Mouse (Mus musculus): ENCODE measurements around the gene AC161166.1. TPM values are rescaled to one million over a fixed set of nuclear protein-coding genes. Genes with fewer than 3 reads are reported as not detected.
A peak's percentile ranks its signal among the peaks of the same experiment; 100 is the strongest.

The AC161166.1 gene
- polyA plus RNA-seq, 1 experiment from 2014 or later = not detected

- Histone ChIP-seq H3K27ac (no peak overlapping the region), H3K4me2 (no peak overlapping the region), H3K4me1 (replicated peaks) (no peaks in the 10 kb centered on the region), H3K27me3 (peaks cover 3% of the 10 kb centered on the region), H3K4me3 (replicated peaks) (no peak overlapping the region), H3K9me3 (replicated peaks) (0 out of 2 replicates have a peak, but pooled peaks cover 3% of the 10 kb centered on the region), H3K9ac (no peak overlapping the region), H3K36me3 (no peaks in the 10 kb centered on the region)
- peak; percentile 39 for DNase-seq
- peak; percentile 54; the same call in 1 of the 2 replicates for ATAC-seq (ENCODE audit: low read depth)
- WGBS (ENCODE audit: insufficient replicate concordance) = 58% methylated on average over 10 of the region's 10 CpGs
Observed at GRCm38 (mm10) chr7:24473913-24474529, 38.2 kb downstream of the AC161166.1 start.

GRCm38 (mm10) chr7:24472937-24473336, 39.3 kb downstream of the AC161166.1 start:
- Histone ChIP-seq H3K4me1 (replicated peaks) (no peaks in the 10 kb centered on the region), H3K4me2 (no peak overlapping the region), H3K36me3 (no peaks in the 10 kb centered on the region), H3K27ac (no peak overlapping the region), H3K9ac (no peak overlapping the region), H3K4me3 (replicated peaks) (no peak overlapping the region), H3K27me3 (no peaks in the 10 kb centered on the region), H3K9me3 (replicated peaks) (0 out of 2 replicates have a peak, but pooled peaks cover 3% of the 10 kb centered on the region)
- no peak for ATAC-seq (ENCODE audit: low read depth)
- no peak for DNase-seq
- 67% methylated on average over 7 of the region's 7 CpGs for WGBS (ENCODE audit: insufficient replicate concordance)

GRCm38 (mm10) chr7:24472442-24472841, 39.8 kb downstream of the AC161166.1 start:
- Histone ChIP-seq H3K27me3 (no peaks in the 10 kb centered on the region), H3K27ac (no peak overlapping the region), H3K4me3 (replicated peaks) (no peak overlapping the region), H3K9me3 (replicated peaks) (no peaks in the 10 kb centered on the region), H3K36me3 (no peaks in the 10 kb centered on the region), H3K9ac (no peak overlapping the region), H3K4me2 (no peak overlapping the region), H3K4me1 (replicated peaks) (no peaks in the 10 kb centered on the region)
- 75% methylated on average over 6 of the region's 6 CpGs for WGBS (ENCODE audit: insufficient replicate concordance)
- no peak for DNase-seq
- no peak for ATAC-seq (ENCODE audit: low read depth)

GRCm38 (mm10) chr7:24470356-24470755, 41.9 kb downstream of the AC161166.1 start:
- Histone ChIP-seq H3K27ac (no peak overlapping the region), H3K9ac (no peak overlapping the region), H3K4me3 (replicated peaks) (no peak overlapping the region), H3K36me3 (no peaks in the 10 kb centered on the region), H3K4me2 (no peak overlapping the region), H3K27me3 (no peaks in the 10 kb centered on the region), H3K9me3 (replicated peaks) (no peaks in the 10 kb centered on the region), H3K4me1 (replicated peaks) (no peaks in the 10 kb centered on the region)
- ATAC-seq (ENCODE audit: low read depth) (no peak), DNase-seq (no peak)
- 78% methylated on average over 7 of the region's 7 CpGs for WGBS (ENCODE audit: insufficient replicate concordance)

GRCm38 (mm10) chr7:24469126-24469525, 43.1 kb downstream of the AC161166.1 start:
- Histone ChIP-seq H3K4me2 (no peak overlapping the region), H3K27ac (no peak overlapping the region), H3K4me3 (replicated peaks) (no peak overlapping the region), H3K9ac (no peak overlapping the region), H3K4me1 (replicated peaks) (no peaks in the 10 kb centered on the region), H3K9me3 (replicated peaks) (no peaks in the 10 kb centered on the region), H3K36me3 (no peaks in the 10 kb centered on the region), H3K27me3 (no peaks in the 10 kb centered on the region)
- WGBS (ENCODE audit: insufficient replicate concordance) = 64% methylated on average over 3 of the region's 3 CpGs
- ATAC-seq (ENCODE audit: low read depth) (no peak), DNase-seq (no peak)

- 71% methylated on average over 5 of the region's 5 CpGs for WGBS (ENCODE audit: insufficient replicate concordance)
- ATAC-seq (ENCODE audit: low read depth) = no peak
- H3K27me3 ChIP-seq = peaks cover 3% of the 10 kb centered on the region; the same call in 1 of the 2 replicates
- peaks cover under 1% of the 10 kb centered on the region; the same call in 1 of the 2 replicates for H3K4me1 ChIP-seq (replicated peaks)
- H3K9ac ChIP-seq = no peak overlapping the region
- no peak overlapping the region for H3K27ac ChIP-seq
- H3K4me3 ChIP-seq (replicated peaks) = no peak overlapping the region
- DNase-seq = no peak
- no peaks in the 10 kb centered on the region for H3K9me3 ChIP-seq (replicated peaks)
- H3K4me2 ChIP-seq = no peak overlapping the region
- no peaks in the 10 kb centered on the region for H3K36me3 ChIP-seq
Observed at GRCm38 (mm10) chr7:24467886-24468285, 44.4 kb downstream of the AC161166.1 start.

- no peak overlapping the region for H3K4me2 ChIP-seq
- ATAC-seq (ENCODE audit: low read depth) (no peak), DNase-seq (no peak)
- 50% methylated on average over 6 of the region's 6 CpGs for WGBS (ENCODE audit: insufficient replicate concordance)
- no peak overlapping the region for H3K4me3 ChIP-seq (replicated peaks)
- H3K4me1 ChIP-seq (replicated peaks) = peaks cover 7% of the 10 kb centered on the region
- no peak overlapping the region for H3K9ac ChIP-seq
- H3K9me3 ChIP-seq (replicated peaks) = no peaks in the 10 kb centered on the region
- peaks cover 11% of the 10 kb centered on the region for H3K27me3 ChIP-seq
- no peaks in the 10 kb centered on the region for H3K36me3 ChIP-seq
- no peak overlapping the region for H3K27ac ChIP-seq
Observed at GRCm38 (mm10) chr7:24466835-24467234, 45.4 kb downstream of the AC161166.1 start.

GRCm38 (mm10) chr7:24462388-24463319, 49.6 kb downstream of the AC161166.1 start, which contains the start of gene Plaur:
Plaur (plus strand) TSS chr7:24462484.
- under 1% methylated on average over 27 of the region's 27 CpGs for WGBS (ENCODE audit: insufficient replicate concordance)
- Histone ChIP-seq H3K9me3 (replicated peaks) (no peaks in the 10 kb centered on the region), H3K9ac (0 out of 2 replicates have a peak within 1 kb of the TSS, but pooled peaks have one; percentile 30), H3K27ac (0 out of 2 replicates have a peak within 1 kb of the TSS, but pooled peaks have one; percentile 50), H3K4me2 (peak within 1 kb of the TSS; percentile 55), H3K4me1 (replicated peaks) (peaks cover 18% of the 10 kb centered on the region), H3K36me3 (no peaks in the 10 kb centered on the region), H3K4me3 (replicated peaks) (peak within 1 kb of the TSS; percentile 38), H3K27me3 (peaks cover 15% of the 10 kb centered on the region)
- 0 out of 2 replicates have a peak, but pooled peaks have one; percentile 41 for ATAC-seq (ENCODE audit: low read depth)
- no peak for DNase-seq

GRCm38 (mm10) chr7:24461376-24462051, 50.7 kb downstream of the AC161166.1 start:
- Histone ChIP-seq H3K4me2 (no peak overlapping the region), H3K4me3 (replicated peaks) (no peak overlapping the region), H3K4me1 (replicated peaks) (peaks cover 18% of the 10 kb centered on the region), H3K36me3 (no peaks in the 10 kb centered on the region), H3K27ac (no peak overlapping the region), H3K9me3 (replicated peaks) (no peaks in the 10 kb centered on the region), H3K9ac (no peak overlapping the region), H3K27me3 (peaks cover 15% of the 10 kb centered on the region)
- ATAC-seq (ENCODE audit: low read depth) (no peak), DNase-seq (no peak)
- 25% methylated on average over 14 of the region's 14 CpGs for WGBS (ENCODE audit: insufficient replicate concordance)
